Mouse (Mus musculus): Measurements from ENCODE around the gene Gm9789.

DNA sequence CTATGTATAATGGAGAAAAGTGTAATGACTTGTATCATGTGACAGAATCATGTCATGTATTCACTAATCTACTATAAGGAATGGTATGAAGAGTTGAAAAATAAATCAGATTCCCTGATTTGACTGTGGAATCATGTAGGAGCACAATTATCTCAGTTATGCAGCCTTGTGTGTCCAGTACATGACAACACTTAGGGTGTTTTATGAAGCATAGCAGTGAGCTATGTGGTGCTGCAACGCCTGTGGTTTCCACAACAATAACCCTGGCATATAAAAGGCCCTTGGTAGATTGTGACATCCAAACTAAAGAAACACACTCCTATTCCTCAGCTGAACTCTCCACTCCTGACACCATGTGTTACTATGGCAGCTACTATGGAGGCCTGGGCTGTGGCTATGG, 47.8 kb downstream of the Gm9789 start, which contains the start of gene Krtap20-2:
- TF ChIP-seq CTCF (IDR thresholded peaks at IDR 0.05; ENCODE audit: borderline replicate concordance, extremely low read depth, insufficient read depth, insufficient read length) (no peak), POLR2A (IDR thresholded peaks at IDR 0.05; ENCODE audit: borderline replicate concordance, extremely low read depth, insufficient read depth, insufficient read length, poor library complexity, severe bottlenecking) (no peak)
